In genomic region chr14:13901611-13902067, GRCm38 (mm10) we compare ENCODE assay signal across 8 mouse cellular contexts. TPM values are rescaled to one million over a fixed set of nuclear protein-coding genes. Genes with fewer than 3 reads are reported as not detected.
DNase-seq lines count a peak whose midpoint lies in the region; ATAC-seq and TF ChIP-seq lines count a peak whose summit lies in the region.

No protein-coding gene starts in this region.

- H3K9me3 ChIP-seq in MEL (replicated peaks; ENCODE audit: insufficient read depth, low read length) = no peaks in the 10 kb centered on the region
- H3K9me3 ChIP-seq in forebrain, embryonic 11.5 days (ENCODE audit: control insufficient read depth, low read length) = no peaks in the 10 kb centered on the region
- no peaks in the 10 kb centered on the region for H3K9me3 ChIP-seq in hindbrain, embryonic 11.5 days (ENCODE audit: control insufficient read depth, low read length)
- H3K9me3 ChIP-seq in lung, embryonic 15.5 days = no peaks in the 10 kb centered on the region

- H3K9ac ChIP-seq in MEL (ENCODE audit: control insufficient read depth, low read depth, low read length, poor library complexity, severe bottlenecking) = no peak overlapping the region
- peak overlapping the region; percentile 65 for H3K9ac ChIP-seq in forebrain, embryonic 11.5 days (ENCODE audit: low read length)
- H3K9ac ChIP-seq in hindbrain, embryonic 11.5 days (ENCODE audit: low read depth, low read length) = peak overlapping the region; percentile 66
- peak overlapping the region; percentile 44; the same call in 1 of the 2 replicates for H3K9ac ChIP-seq in lung, embryonic 15.5 days

- H3K27ac ChIP-seq in MEL (ENCODE audit: control insufficient read depth, low read depth, low read length) = no peak overlapping the region
- no peak overlapping the region for H3K27ac ChIP-seq in brown adipose tissue, adult 24 weeks (replicated peaks; ENCODE audit: low read depth, low read length)
- no peak overlapping the region for H3K27ac ChIP-seq in forebrain, embryonic 11.5 days (ENCODE audit: low read depth, low read length)
- H3K27ac ChIP-seq in hindbrain, embryonic 11.5 days (ENCODE audit: low read depth, low read length) = no peak overlapping the region
- H3K27ac ChIP-seq in lung, embryonic 15.5 days = no peak overlapping the region

- H3K4me3 ChIP-seq in MEL (ENCODE audit: control insufficient read depth in 1 of 2, insufficient read depth in 1 of 2, low read depth in 2 of 2, low read length in 2 of 2) = no peak overlapping the region
- H3K4me3 ChIP-seq in brown adipose tissue, adult 24 weeks (ENCODE audit: insufficient read depth, low read depth, low read length) = peak overlapping the region; percentile 67
- peak overlapping the region; percentile 43 for H3K4me3 ChIP-seq in forebrain, embryonic 11.5 days (ENCODE audit: low read depth, low read length)
- peak overlapping the region; percentile 47 for H3K4me3 ChIP-seq in hindbrain, embryonic 11.5 days (ENCODE audit: low read depth, low read length)
- peak overlapping the region; percentile 48 for H3K4me3 ChIP-seq in lung, embryonic 15.5 days

- peaks cover 0 to 2% of the 10 kb centered on the region in 2 experiments; a peak in 2 of 4 replicates for H3K27me3 ChIP-seq in MEL (ENCODE audit: control insufficient read depth in 1 of 2, insufficient read depth in 2 of 2, low read length in 2 of 2)
- no peaks in the 10 kb centered on the region for H3K27me3 ChIP-seq in forebrain, embryonic 11.5 days (ENCODE audit: control insufficient read depth, insufficient read depth, low read length)
- H3K27me3 ChIP-seq in hindbrain, embryonic 11.5 days (ENCODE audit: control insufficient read depth, insufficient read depth, low read length) = 0 out of 2 replicates have a peak, but pooled peaks cover 2% of the 10 kb centered on the region
- H3K27me3 ChIP-seq in lung, embryonic 15.5 days = no peaks in the 10 kb centered on the region

- H3K4me2 ChIP-seq in forebrain, embryonic 11.5 days (ENCODE audit: low read depth, low read length, severe bottlenecking) = peak overlapping the region; percentile 63
- H3K4me2 ChIP-seq in hindbrain, embryonic 11.5 days (replicated peaks; ENCODE audit: low read depth, low read length) = peak overlapping the region; percentile 72
- peak overlapping the region; percentile 84 for H3K4me2 ChIP-seq in lung, embryonic 15.5 days

- ATAC-seq in forebrain, embryonic 11.5 days (replicated peaks; ENCODE audit: low FRiP score) = peak; percentile 92
- peak; percentile 91 for ATAC-seq in hindbrain, embryonic 11.5 days (ENCODE audit: low FRiP score)
- peak; percentile 35; the same call in 1 of the 2 replicates for ATAC-seq in lung, embryonic 15.5 days (ENCODE audit: borderline replicate concordance, extremely low read depth, low FRiP score, low TSS enrichment)

- no peaks in the 10 kb centered on the region for H3K36me3 ChIP-seq in MEL (ENCODE audit: control insufficient read depth in 1 of 2, insufficient read depth in 2 of 2, low read length in 2 of 2)
- no peaks in the 10 kb centered on the region for H3K36me3 ChIP-seq in forebrain, embryonic 11.5 days (ENCODE audit: control insufficient read depth, insufficient read depth, low read length)
- H3K36me3 ChIP-seq in hindbrain, embryonic 11.5 days (ENCODE audit: control insufficient read depth, insufficient read depth, low read length) = no peaks in the 10 kb centered on the region
- H3K36me3 ChIP-seq in lung, embryonic 15.5 days = no peaks in the 10 kb centered on the region

- DNase-seq in MEL (ENCODE audit: low read depth, low spot score) = peak; percentile 44
- DNase-seq in forebrain, embryonic 11.5 days (ENCODE audit: low spot score) = peak; percentile 70
- DNase-seq in hindbrain, embryonic 11.5 days (ENCODE audit: low spot score) = peak; percentile 79
- DNase-seq in layer of hippocampus, adult 9-11 months = peak; percentile 53
- DNase-seq in ovary, postnatal 14 days (ENCODE audit: low spot score) = peak; percentile 45
- peak; percentile 18 to 28 for DNase-seq in urinary bladder, postnatal 36 days (ENCODE audit: low spot score in 2 of 2)

- TF ChIP-seq POLR2A in MEL (IDR thresholded peaks at IDR 0.05; ENCODE audit: control insufficient read depth in 1 of 2, insufficient read depth in 1 of 2, low read depth in 1 of 2, low read length in 2 of 2, poor library complexity in 1 of 2) = no peak

- peak; percentile 27 to 60 (median 34) for TF ChIP-seq CTCF in MEL (IDR thresholded peaks at IDR 0.05 in 2 of 3, conservative IDR thresholded peaks at IDR 0.05 in 1 of 3; ENCODE audit: control insufficient read depth in 1 of 3, insufficient read depth in 1 of 3, low read depth in 2 of 3, low read length in 3 of 3, poor library complexity in 1 of 3, severe bottlenecking in 1 of 3)

- TF ChIP-seq EP300 in MEL (IDR thresholded peaks at IDR 0.05; ENCODE audit: low read depth in 1 of 2, low read length in 2 of 2) = no peak

- peak; percentile 51 for TF ChIP-seq RAD21 in MEL (IDR thresholded peaks at IDR 0.05; ENCODE audit: low read depth, low read length)

- H3K79me2 ChIP-seq in MEL (ENCODE audit: control insufficient read depth, insufficient read depth, low read length, poor library complexity) = no peaks in the 10 kb centered on the region

- H3K4me1 ChIP-seq in MEL (ENCODE audit: control insufficient read depth in 1 of 2, insufficient read depth in 2 of 2, low read length in 2 of 2) = no peaks in the 10 kb centered on the region
- no peaks in the 10 kb centered on the region for H3K4me1 ChIP-seq in brown adipose tissue, adult 24 weeks (ENCODE audit: control insufficient read depth, insufficient read depth, insufficient read length, low read length)
- 0 out of 2 replicates have a peak, but pooled peaks cover 3% of the 10 kb centered on the region for H3K4me1 ChIP-seq in forebrain, embryonic 11.5 days (replicated peaks; ENCODE audit: control insufficient read depth, insufficient read depth, low read length)
- H3K4me1 ChIP-seq in hindbrain, embryonic 11.5 days (replicated peaks; ENCODE audit: control insufficient read depth, insufficient read depth, low read length) = no peaks in the 10 kb centered on the region
- H3K4me1 ChIP-seq in lung, embryonic 15.5 days = no peaks in the 10 kb centered on the region

- WGBS in forebrain, embryonic 11.5 days = under 1% methylated on average over 22 of the region's 22 CpGs
- WGBS in hindbrain, embryonic 11.5 days = under 1% methylated on average over 22 of the region's 22 CpGs
- WGBS in lung, embryonic 15.5 days = under 1% methylated on average over 22 of the region's 22 CpGs

TF ChIP-seq in MEL, 35 proteins besides CTCF, POLR2A, EP300 and RAD21:
- TF ChIP-seq SMC3 (IDR thresholded peaks at IDR 0.05; ENCODE audit: low read depth, low read length) (peak; percentile 64), MEF2A (IDR thresholded peaks at IDR 0.05; ENCODE audit: extremely low read depth, insufficient replicate concordance, low read depth, low read length, poor library complexity, severe bottlenecking) (no peak)

RNA-seq across cellular contexts. Expression of gene Gm281, which starts 12.6 kb away (rescaled TPM):
- not detected in 2 replicates for total RNA-seq in MEL (2012; rRNA removed)
- not detected for polyA plus RNA-seq in MEL (2012; ENCODE audit: insufficient read depth in 1 of 2, insufficient read length in 2 of 2, low read depth in 1 of 2, low replicate concordance in 2 of 2, missing spikeins in 1 of 2)
- not detected in 2 replicates for polyA plus RNA-seq in brown adipose tissue, adult 24 weeks (2012; ENCODE audit: insufficient read depth, insufficient read length, missing spikeins)
- not detected in 2 replicates for polyA plus RNA-seq in forebrain, embryonic 11.5 days (2014; fragmentation: Nextera tagmentation; extraction: Ambion mirVana)
- polyA plus RNA-seq in hindbrain, embryonic 11.5 days (2014; fragmentation: Nextera tagmentation; extraction: Ambion mirVana) = not detected in 2 replicates
- 0.05 TPM in 1 of 2 replicates, not detected in the other for polyA plus RNA-seq in lung, embryonic 15.5 days (2015; fragmentation: Nextera tagmentation; extraction: Ambion mirVana)

RNA-seq across cellular contexts. Expression of gene Atxn7, which starts 59.6 kb away (rescaled TPM):
- 2.3 and 2.7 TPM in 2 replicates for total RNA-seq in MEL (2012; rRNA removed)
- 1 to 10 TPM in 1 of 2 experiments, not detected in 1; 7.7 TPM for polyA plus RNA-seq in MEL (2012; ENCODE audit: insufficient read depth in 1 of 2, insufficient read length in 2 of 2, low read depth in 1 of 2, low replicate concordance in 2 of 2, missing spikeins in 1 of 2)
- polyA plus RNA-seq in brown adipose tissue, adult 24 weeks (2012; ENCODE audit: insufficient read depth, insufficient read length, missing spikeins) = 5.2 and 10.3 TPM in 2 replicates
- polyA plus RNA-seq in forebrain, embryonic 11.5 days (2014; fragmentation: Nextera tagmentation; extraction: Ambion mirVana) = 9.3 and 10.4 TPM in 2 replicates
- polyA plus RNA-seq in hindbrain, embryonic 11.5 days (2014; fragmentation: Nextera tagmentation; extraction: Ambion mirVana) = 4.4 and 6.3 TPM in 2 replicates
- 3.4 and 4.9 TPM in 2 replicates for polyA plus RNA-seq in lung, embryonic 15.5 days (2015; fragmentation: Nextera tagmentation; extraction: Ambion mirVana)

Comparison
In these comparisons a context has a peak if more than half of its experiments do, and no peak if none do; other contexts are left out.
1. DNase-seq: peak in every context shown above with its lines; median percentile 79 in hindbrain, embryonic 11.5 days; 70 in forebrain, embryonic 11.5 days; 53 in layer of hippocampus, adult 9-11 months; 45 in ovary, postnatal 14 days; 44 in MEL; 23 in urinary bladder, postnatal 36 days.
2. H3K4me3 ChIP-seq: peak in brown adipose tissue, adult 24 weeks (single experiment), forebrain, embryonic 11.5 days (single experiment), hindbrain, embryonic 11.5 days (single experiment) and lung, embryonic 15.5 days (single experiment); none in MEL (0 of 2).
3. ATAC-seq: peak in every context shown above with its lines; median percentile 92 in forebrain, embryonic 11.5 days; 91 in hindbrain, embryonic 11.5 days; 35 in lung, embryonic 15.5 days.
4. Peak in every context shown above with its lines, with median percentiles within 50 percentile points of each other: H3K4me2 ChIP-seq.